Mouse (Mus musculus) hindbrain, embryonic 12.5 days (tissue): ENCODE measurements around the gene Tex19.2. TPM values are rescaled to one million over a fixed set of nuclear protein-coding genes. Genes with fewer than 3 reads are reported as not detected.
"Not testable (repeated sequence)": the region's sequence is repeated elsewhere in the genome, so short reads cannot be mapped to it uniquely, and the experiment has no call there.

ENCODE experiments used
- ATAC-seq: fragments of 200-750 bp; cut with Nextera tagmentation; 2 replicates; pipeline ENCODE4 v1.8.0; 2017; ENCODE audit warnings: moderate TSS enrichment; ENCODE audit not compliant: low FRiP score
- H3K27ac ChIP-seq: fragments of 300-500 bp; sonication (generic); 2 replicates; pipeline ENCODE4 v1.5.1; 2016; ENCODE audit warnings: mild to moderate bottlenecking
- H3K27me3 ChIP-seq: fragments of 300-500 bp; sonication (generic); 2 replicates; pipeline ENCODE4 v1.6.1; 2016; ENCODE audit warnings: mild to moderate bottlenecking
- H3K36me3 ChIP-seq: fragments of 300-500 bp; sonication (generic); 2 replicates; pipeline ENCODE4 v1.6.1; 2016; ENCODE audit warnings: mild to moderate bottlenecking
- H3K4me1 ChIP-seq: fragments of 300-500 bp; sonication (generic); 2 replicates; pipeline ENCODE4 v1.6.1; 2016
- H3K4me2 ChIP-seq: fragments of 300-500 bp; sonication (generic); replicated peaks from 2 replicates; pipeline ENCODE4 v1.6.1; 2016; ENCODE audit warnings: mild to moderate bottlenecking
- H3K4me3 ChIP-seq: fragments of 300-500 bp; sonication (generic); 2 replicates; pipeline ENCODE4 v1.5.1; 2016; ENCODE audit warnings: mild to moderate bottlenecking
- H3K9ac ChIP-seq: fragments of 300-500 bp; sonication (generic); 2 replicates; pipeline ENCODE4 v1.6.1; 2016; ENCODE audit warnings: mild to moderate bottlenecking, moderate library complexity
- H3K9me3 ChIP-seq: fragments of 300-500 bp; sonication (generic); replicated peaks from 2 replicates; pipeline ENCODE4 v1.6.1; 2016; ENCODE audit warnings: mild to moderate bottlenecking
- WGBS: fragments of 180-500 bp; shearing (Covaris S2); methylation state at CpG from one replicate; pipeline ENCODE4 v1.1.7; 2016; 5-methylcytosine and 5-hydroxymethylcytosine counted together
- polyA plus RNA-seq: library from polyadenylated mRNA; unstranded; fragments of >200 nt; fragmentation: Nextera tagmentation; extraction: Ambion mirVana; gene quantifications from 2 replicates; pipeline ENCODE4 v1.2.1, GENCODE M21; 2016

The Tex19.2 gene
- polyA plus RNA-seq, 1 experiment from 2014 or later = not detected

GRCm38 (mm10) chr11:121108061-121108460, 10.4 kb downstream of the Tex19.2 start:
- WGBS = 79% methylated on average over 9 of the region's 9 CpGs
- Histone ChIP-seq H3K36me3 (no peaks in the 10 kb centered on the region), H3K9ac (no peak overlapping the region), H3K27me3 (no peaks in the 10 kb centered on the region), H3K27ac (no peak overlapping the region), H3K9me3 (no peaks in the 10 kb centered on the region), H3K4me1 (0 out of 2 replicates have a peak, but pooled peaks cover 4% of the 10 kb centered on the region), H3K4me3 (no peak overlapping the region), H3K4me2 (no peak overlapping the region)
- no peak for ATAC-seq

- H3K4me3 ChIP-seq, H3K4me1 ChIP-seq, H3K4me2 ChIP-seq, H3K36me3 ChIP-seq, H3K27ac ChIP-seq, H3K9me3 ChIP-seq, H3K9ac ChIP-seq, H3K27me3 ChIP-seq, ATAC-seq: not testable (repeated sequence)
- 89% methylated on average over 1 of the region's 1 CpGs for WGBS
Observed at GRCm38 (mm10) chr11:121107242-121107641, 11.2 kb downstream of the Tex19.2 start.

DNA sequence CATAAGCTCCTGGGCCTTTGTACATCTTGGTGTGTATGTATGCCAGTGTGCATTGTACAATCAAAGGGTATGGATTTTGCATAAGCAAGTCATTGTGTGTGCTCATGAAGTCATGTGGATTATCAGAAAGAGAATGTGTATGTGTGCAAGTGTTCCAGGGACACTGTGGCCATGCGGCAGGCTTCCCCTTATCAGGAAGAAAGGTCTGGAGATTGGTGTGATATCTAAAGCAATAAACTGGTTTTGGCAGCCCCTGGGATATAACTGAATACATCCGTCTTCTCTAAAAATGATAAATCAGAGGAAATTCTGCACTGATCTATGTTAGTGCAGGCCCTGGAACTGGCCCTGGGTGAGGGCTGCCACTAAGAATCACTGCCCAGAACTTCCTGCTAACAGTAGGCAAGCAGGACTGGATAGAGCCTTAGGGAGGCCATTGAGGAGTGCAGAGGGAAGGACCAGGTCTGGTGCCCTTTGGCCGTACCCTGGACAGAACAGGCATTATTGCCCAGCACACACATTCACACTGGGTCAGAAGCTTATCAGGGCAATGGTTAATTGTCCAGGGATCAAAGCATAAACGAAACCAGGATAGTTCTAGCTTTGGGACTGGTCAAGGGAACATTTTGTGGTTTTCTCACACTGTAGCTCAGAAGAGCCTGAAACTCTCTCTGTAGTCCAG, 17.2 kb downstream of the Tex19.2 start:
- H3K27me3 ChIP-seq = no peaks in the 10 kb centered on the region
- WGBS = 91% methylated on average over 4 of the region's 4 CpGs

DNA sequence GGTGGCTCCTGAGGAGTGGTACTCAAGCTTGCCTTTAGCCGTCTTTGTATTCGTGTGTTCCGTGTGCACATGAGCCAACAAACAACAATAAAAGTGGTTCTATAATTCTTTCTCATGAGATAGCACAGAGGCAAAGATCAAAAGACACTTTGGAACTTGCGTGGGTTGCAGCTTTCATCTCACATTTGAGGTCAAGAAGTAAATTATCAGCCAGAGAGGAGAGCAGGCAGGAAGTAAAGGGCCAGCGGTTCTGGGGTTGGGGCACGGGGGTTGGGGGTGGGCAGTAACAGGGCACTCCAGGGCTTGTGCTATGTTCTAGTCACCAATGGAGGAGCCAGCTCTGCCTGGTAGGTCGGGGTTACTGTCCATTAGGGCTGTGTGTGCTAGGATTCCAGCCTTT, 17.8 kb downstream of the Tex19.2 start:
- Histone ChIP-seq H3K9ac (no peak overlapping the region), H3K36me3 (no peaks in the 10 kb centered on the region), H3K27me3 (no peaks in the 10 kb centered on the region), H3K4me2 (no peak overlapping the region), H3K4me1 (no peaks in the 10 kb centered on the region), H3K9me3 (no peaks in the 10 kb centered on the region), H3K27ac (no peak overlapping the region), H3K4me3 (no peak overlapping the region)
- 76% methylated on average over 7 of the region's 7 CpGs for WGBS
- ATAC-seq = no peak

More for the DNA sequence above, 17.2 kb downstream of the Tex19.2 start:
- Histone ChIP-seq H3K4me2 (no peak overlapping the region), H3K9ac (no peak overlapping the region), H3K27ac (no peak overlapping the region), H3K4me3 (no peak overlapping the region), H3K9me3 (no peaks in the 10 kb centered on the region), H3K36me3 (no peaks in the 10 kb centered on the region), H3K4me1 (no peaks in the 10 kb centered on the region)
- no peak for ATAC-seq

GRCm38 (mm10) chr11:121099762-121100161, 18.7 kb downstream of the Tex19.2 start:
- Histone ChIP-seq H3K4me1 (no peaks in the 10 kb centered on the region), H3K36me3 (no peaks in the 10 kb centered on the region), H3K4me3 (no peak overlapping the region), H3K27me3 (no peaks in the 10 kb centered on the region), H3K9ac (no peak overlapping the region), H3K9me3 (no peaks in the 10 kb centered on the region), H3K27ac (no peak overlapping the region), H3K4me2 (no peak overlapping the region)
- ATAC-seq = no peak
- 68% methylated on average over 7 of the region's 7 CpGs for WGBS

DNA sequence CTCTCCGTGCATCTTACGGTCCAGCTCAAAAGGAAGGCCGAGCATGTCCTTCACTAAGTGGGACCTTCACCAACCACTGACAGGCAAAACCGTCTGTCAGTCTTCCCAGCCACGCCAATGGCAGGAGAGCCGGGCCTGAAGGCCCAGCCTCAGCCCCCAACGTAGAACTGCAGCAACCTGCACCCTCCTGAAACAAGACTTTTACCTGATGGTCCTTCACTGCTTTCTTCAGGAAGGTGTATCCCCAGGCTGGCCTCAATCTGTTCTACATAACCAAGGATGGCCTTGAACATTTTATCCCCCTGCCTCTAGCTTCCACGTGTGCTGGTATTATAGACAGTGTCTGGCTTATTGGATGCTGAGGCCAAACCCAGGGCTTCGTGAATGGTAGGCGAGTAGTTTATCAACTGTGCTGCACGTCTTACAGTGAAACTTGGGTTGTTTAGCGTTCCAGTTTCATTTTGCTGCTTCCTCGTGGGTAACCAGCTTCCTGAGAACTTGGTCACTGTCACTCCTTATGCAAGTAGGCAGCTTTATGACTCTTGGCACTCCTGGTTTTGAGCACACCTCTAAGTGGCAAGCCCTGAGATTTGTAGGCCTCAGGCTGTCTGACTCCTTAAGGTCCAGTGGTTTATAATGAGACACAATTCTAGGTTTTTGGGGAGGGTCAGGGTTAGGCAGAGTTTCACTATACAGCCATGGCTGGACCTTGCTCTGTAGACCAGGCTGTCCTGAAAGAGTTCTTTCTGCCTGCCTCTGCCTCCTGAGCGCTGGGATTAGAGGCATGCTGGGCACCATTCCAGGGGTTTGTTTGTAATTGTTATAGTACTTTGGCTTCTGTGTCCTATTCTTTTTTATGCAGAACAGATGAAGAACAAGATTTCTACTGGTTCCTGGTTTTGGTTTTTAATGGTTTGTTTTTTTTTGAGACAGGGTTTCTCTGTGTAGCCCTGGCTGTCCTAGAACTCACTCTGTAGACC, 25.6 kb downstream of the Tex19.2 start:
- ATAC-seq = no peak
- Histone ChIP-seq H3K27me3 (no peaks in the 10 kb centered on the region), H3K9me3 (no peaks in the 10 kb centered on the region), H3K4me1 (no peaks in the 10 kb centered on the region), H3K27ac (no peak overlapping the region), H3K4me3 (no peak overlapping the region), H3K36me3 (no peaks in the 10 kb centered on the region), H3K9ac (no peak overlapping the region), H3K4me2 (no peak overlapping the region)
- 90% methylated on average over 14 of the region's 14 CpGs for WGBS

DNA sequence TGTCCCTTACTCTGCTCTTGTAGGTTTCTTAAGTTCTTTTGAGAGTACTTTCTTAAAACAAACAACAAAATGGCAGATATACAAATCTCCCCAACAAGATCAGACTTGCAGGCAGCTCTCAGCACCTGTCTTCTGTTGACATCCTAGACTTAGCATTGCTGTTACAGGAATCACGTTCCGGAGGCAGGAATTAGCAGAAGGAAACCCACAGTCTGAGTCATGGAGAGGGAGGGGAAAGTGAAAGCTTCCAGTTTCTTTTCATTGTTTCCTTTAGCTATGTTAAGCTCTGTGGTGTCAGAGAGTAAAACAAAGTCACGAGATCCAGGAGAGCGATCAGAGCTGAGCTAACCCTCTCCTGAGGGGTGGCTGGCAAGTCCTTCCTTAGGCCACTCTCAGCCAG, 27.5 kb downstream of the Tex19.2 start:
- Histone ChIP-seq H3K4me3 (no peak overlapping the region), H3K9ac (no peak overlapping the region), H3K9me3 (no peaks in the 10 kb centered on the region), H3K27ac (no peak overlapping the region), H3K36me3 (no peaks in the 10 kb centered on the region), H3K4me2 (no peak overlapping the region), H3K4me1 (no peaks in the 10 kb centered on the region), H3K27me3 (no peaks in the 10 kb centered on the region)
- 78% methylated on average over 4 of the region's 4 CpGs for WGBS
- ATAC-seq = no peak

DNA sequence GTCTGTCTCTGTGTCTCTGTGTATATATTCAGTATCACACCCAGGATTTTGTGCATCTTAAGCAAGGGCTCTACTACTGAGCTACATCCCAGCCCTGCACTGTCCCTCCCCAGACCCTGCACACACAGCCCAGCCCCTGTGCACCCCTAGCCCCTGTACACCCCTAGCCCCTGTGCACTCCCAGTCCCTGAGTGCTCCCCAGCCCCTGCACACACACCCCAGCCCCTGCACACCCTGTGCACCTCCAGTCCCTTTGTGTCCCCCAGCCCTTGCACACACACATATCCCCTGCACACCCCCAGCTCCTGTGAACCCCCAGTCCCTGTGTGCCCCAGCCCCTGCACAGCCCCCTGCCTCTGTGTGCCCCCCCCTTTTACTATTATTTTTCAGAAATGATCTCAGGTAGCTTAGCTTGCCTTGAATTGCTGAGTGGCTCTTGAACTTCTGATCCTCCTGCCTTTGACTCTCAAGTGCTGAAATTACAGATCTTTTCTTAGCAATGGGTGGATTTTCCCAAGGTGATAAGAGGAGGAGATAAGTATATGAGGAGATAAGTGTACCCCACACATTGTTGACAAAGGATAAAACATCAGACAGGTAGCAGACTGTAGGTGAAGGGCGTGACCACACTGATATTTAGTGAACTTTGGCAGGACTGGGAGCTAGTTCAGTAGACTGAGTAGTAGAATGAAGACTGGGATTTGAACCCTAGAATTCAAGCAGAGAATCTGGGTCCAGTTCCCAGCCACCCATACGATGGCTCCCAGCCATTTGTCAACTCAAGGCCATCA, 28.5 kb downstream of the Tex19.2 start:
- no peaks in the 10 kb centered on the region for H3K36me3 ChIP-seq
- H3K4me3 ChIP-seq = no peak overlapping the region
- WGBS = 89% methylated on average over 2 of the region's 2 CpGs
- no peaks in the 10 kb centered on the region for H3K9me3 ChIP-seq
- H3K27ac ChIP-seq = no peak overlapping the region
- H3K4me2 ChIP-seq = no peak overlapping the region
- no peaks in the 10 kb centered on the region for H3K4me1 ChIP-seq
- H3K27me3 ChIP-seq = no peaks in the 10 kb centered on the region
- ATAC-seq = no peak
- no peak overlapping the region for H3K9ac ChIP-seq

DNA sequence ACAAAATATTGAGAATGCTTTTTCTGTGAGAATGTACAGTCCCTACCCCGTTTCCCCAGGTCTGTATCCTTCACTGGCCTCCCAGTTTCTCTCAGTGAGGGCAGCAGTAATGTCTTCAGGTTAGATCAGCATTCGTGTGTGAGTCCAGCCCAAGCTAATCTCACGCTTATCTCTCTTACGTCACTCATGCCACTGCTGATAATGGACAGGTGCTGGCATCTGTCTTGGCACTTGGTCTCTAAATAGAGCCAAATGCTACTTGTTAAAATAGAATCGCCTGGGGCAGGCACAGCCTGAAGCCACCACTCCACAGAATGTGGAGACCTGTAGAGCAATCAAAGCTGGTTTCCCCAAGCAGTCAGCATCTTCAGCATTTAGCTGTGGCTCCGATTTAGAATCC, 29.5 kb downstream of the Tex19.2 start:
- H3K27me3 ChIP-seq = no peaks in the 10 kb centered on the region
- no peaks in the 10 kb centered on the region for H3K9me3 ChIP-seq
- no peaks in the 10 kb centered on the region for H3K4me1 ChIP-seq
- no peak overlapping the region for H3K4me3 ChIP-seq
- H3K4me2 ChIP-seq = no peak overlapping the region
- no peak overlapping the region for H3K27ac ChIP-seq
- ATAC-seq = no peak
- H3K9ac ChIP-seq = no peak overlapping the region
- WGBS = 82% methylated on average over 6 of the region's 6 CpGs
- no peaks in the 10 kb centered on the region for H3K36me3 ChIP-seq

DNA sequence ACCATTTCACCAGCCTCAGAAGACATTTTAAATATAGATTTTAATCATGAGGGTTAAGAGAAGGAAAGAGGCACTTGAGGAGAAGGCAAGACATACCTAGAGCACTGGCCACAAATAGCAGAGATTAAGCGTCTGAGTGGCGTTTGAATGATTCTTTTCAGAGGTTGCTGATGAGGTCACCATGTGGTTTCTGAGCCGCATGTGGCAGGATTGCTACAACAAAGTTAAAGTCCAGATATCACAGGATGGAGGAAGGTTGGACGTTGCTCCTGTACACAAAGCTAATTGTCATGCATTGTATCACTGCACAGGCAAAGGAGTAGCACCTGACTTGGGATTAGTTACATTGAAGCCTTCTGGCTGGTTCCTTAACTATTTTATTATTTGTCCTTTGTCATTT, 32.2 kb downstream of the Tex19.2 start:
- 73% methylated on average over 4 of the region's 4 CpGs for WGBS
- H3K27me3 ChIP-seq = no peaks in the 10 kb centered on the region

GRCm38 (mm10) chr11:121085181-121085580, 33.3 kb downstream of the Tex19.2 start:
- Histone ChIP-seq H3K9me3 (no peaks in the 10 kb centered on the region), H3K4me1 (no peaks in the 10 kb centered on the region), H3K27ac (no peak overlapping the region), H3K4me3 (no peak overlapping the region), H3K4me2 (no peak overlapping the region), H3K36me3 (no peaks in the 10 kb centered on the region), H3K9ac (no peak overlapping the region), H3K27me3 (no peaks in the 10 kb centered on the region; the same call in 1 of the 2 replicates)
- WGBS = 79% methylated on average over 5 of the region's 5 CpGs
- no peak for ATAC-seq

More for the DNA sequence above, 32.2 kb downstream of the Tex19.2 start:
- Histone ChIP-seq H3K4me3 (no peak overlapping the region), H3K4me1 (no peaks in the 10 kb centered on the region), H3K27ac (no peak overlapping the region), H3K9me3 (no peaks in the 10 kb centered on the region), H3K9ac (no peak overlapping the region), H3K4me2 (no peak overlapping the region), H3K36me3 (no peaks in the 10 kb centered on the region)
- no peak for ATAC-seq

DNA sequence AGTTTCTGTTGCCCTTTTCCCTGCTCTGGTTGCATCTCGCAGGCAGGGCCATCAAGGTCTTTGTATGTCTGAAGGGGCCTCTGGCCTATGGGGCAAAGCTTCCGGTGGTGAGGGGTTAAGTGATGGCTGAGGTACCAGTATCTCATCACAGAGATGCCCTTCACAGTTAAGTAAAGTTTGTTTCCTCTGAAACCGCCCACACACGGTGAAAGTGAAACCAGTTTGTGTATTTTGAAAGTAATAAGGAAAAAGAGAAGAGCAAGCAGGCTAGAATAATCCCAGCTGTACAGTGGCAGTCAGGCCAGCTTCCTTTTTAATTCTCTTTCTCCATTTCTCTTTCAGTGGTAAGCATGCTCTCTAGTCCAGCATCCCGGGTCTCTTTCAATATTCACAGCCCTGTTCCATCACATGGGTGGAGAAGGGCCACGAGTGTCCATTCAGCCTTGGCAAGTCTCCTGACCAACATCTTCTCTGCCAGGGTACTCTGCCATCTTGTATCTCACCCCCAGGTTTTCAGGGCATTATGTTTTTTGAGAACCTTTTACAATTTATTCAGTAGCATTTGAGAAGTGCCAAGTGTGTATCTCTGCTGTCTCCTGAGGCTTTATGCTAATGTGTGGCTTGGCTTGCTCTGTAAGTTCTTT, 35.5 kb downstream of the Tex19.2 start:
- no peak overlapping the region for H3K9ac ChIP-seq
- no peaks in the 10 kb centered on the region; the same call in 1 of the 2 replicates for H3K27me3 ChIP-seq
- no peak for ATAC-seq
- no peaks in the 10 kb centered on the region for H3K9me3 ChIP-seq
- H3K4me2 ChIP-seq = no peak overlapping the region
- H3K27ac ChIP-seq = no peak overlapping the region
- no peak overlapping the region for H3K4me3 ChIP-seq
- no peaks in the 10 kb centered on the region for H3K4me1 ChIP-seq
- WGBS = 82% methylated on average over 6 of the region's 6 CpGs
- no peaks in the 10 kb centered on the region for H3K36me3 ChIP-seq
